Mouse (Mus musculus): ENCODE measurements around the gene Reck.

DNA sequence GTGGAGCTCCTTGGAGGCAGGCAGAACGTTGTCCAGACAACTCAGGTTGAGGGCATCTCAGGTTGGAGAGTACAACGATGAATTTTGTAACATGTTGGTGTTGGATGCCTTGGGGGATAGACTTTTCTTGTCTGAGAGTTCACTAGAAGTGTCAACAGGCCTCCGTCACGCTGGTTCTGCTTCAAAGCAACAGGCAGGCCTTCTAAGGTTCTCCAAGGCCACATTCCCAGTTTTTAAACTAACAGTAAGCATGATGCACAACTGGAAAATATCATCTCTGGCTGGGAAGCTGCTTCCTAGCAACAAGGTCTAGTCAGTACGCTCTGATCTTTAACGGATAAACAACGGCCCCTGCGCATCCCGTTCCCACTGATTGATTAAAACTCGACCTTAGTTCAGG is 5.5 kb upstream of the Reck start:
- TF ChIP-seq GATA1 (IDR thresholded peaks at IDR 0.05; ENCODE audit: low read length), result no peak
- TF ChIP-seq TAL1 (IDR thresholded peaks at IDR 0.05; ENCODE audit: low read length), result no peak

All from erythroblast, embryonic 14.5 days (primary cell).